Mouse (Mus musculus) heart, embryonic 15.5 days (tissue): ENCODE measurements around the gene Defb47. TPM values are rescaled to one million over a fixed set of nuclear protein-coding genes. Genes with fewer than 3 reads are reported as not detected.

ENCODE experiments used
- ATAC-seq: fragments of 200-750 bp; cut with Nextera tagmentation; replicated peaks from 2 replicates; pipeline ENCODE4 v1.8.0; 2017; ENCODE audit warnings: low read depth, moderate TSS enrichment; ENCODE audit not compliant: insufficient number of reproducible peaks, insufficient read depth, low FRiP score
- H3K27ac ChIP-seq: fragments of 300-500 bp; sonication (generic); 2 replicates; pipeline ENCODE4 v1.5.1; 2015; ENCODE audit warnings: mild to moderate bottlenecking, inconsistent platforms
- H3K27me3 ChIP-seq: fragments of 300-500 bp; sonication (generic); 2 replicates; pipeline ENCODE4 v1.6.1; 2015; ENCODE audit warnings: inconsistent platforms
- H3K36me3 ChIP-seq: fragments of 300-500 bp; sonication (generic); 2 replicates; pipeline ENCODE4 v1.6.1; 2015; ENCODE audit warnings: mild to moderate bottlenecking, inconsistent platforms
- H3K4me1 ChIP-seq: fragments of 300-500 bp; sonication (generic); replicated peaks from 2 replicates; pipeline ENCODE4 v1.6.1; 2015; ENCODE audit warnings: inconsistent platforms
- H3K4me2 ChIP-seq: fragments of 300-500 bp; sonication (generic); 2 replicates; pipeline ENCODE4 v1.6.1; 2015; ENCODE audit warnings: inconsistent platforms, mild to moderate bottlenecking, moderate library complexity
- H3K4me3 ChIP-seq: fragments of 300-500 bp; sonication (generic); 2 replicates; pipeline ENCODE4 v1.5.1; 2015; ENCODE audit warnings: mild to moderate bottlenecking, inconsistent platforms
- H3K9ac ChIP-seq: fragments of 300-500 bp; sonication (generic); 2 replicates; pipeline ENCODE4 v1.6.1; 2015; ENCODE audit warnings: mild to moderate bottlenecking, inconsistent platforms
- H3K9me3 ChIP-seq: fragments of 300-500 bp; sonication (generic); replicated peaks from 2 replicates; pipeline ENCODE4 v1.6.1; 2016; ENCODE audit warnings: inconsistent platforms
- WGBS: fragments of 180-500 bp; shearing (Covaris S2); methylation state at CpG from one replicate; pipeline ENCODE4 v1.1.7; 2015; ENCODE audit warnings: mixed read lengths; 5-methylcytosine and 5-hydroxymethylcytosine counted together
- polyA plus RNA-seq: library from polyadenylated mRNA; unstranded; fragments of >200 nt; fragmentation: Nextera tagmentation; extraction: Ambion mirVana; gene quantifications from 2 replicates; pipeline ENCODE4 v1.2.1, GENCODE M21; 2015

Defb47 gene
- polyA plus RNA-seq, 1 experiment from 2014 or later, result not detected

GRCm38 (mm10) chr14:63002588-63002987 is 4.7 kb downstream of the Defb47 start:
- Histone ChIP-seq H3K27me3 (no peaks in the 10 kb centered on the region), H3K36me3 (no peaks in the 10 kb centered on the region), H3K9me3 (no peaks in the 10 kb centered on the region), H3K27ac (peak overlapping the region; percentile 78), H3K4me2 (no peak overlapping the region), H3K4me3 (no peak overlapping the region), H3K9ac (no peak overlapping the region), H3K4me1 (peaks cover 11% of the 10 kb centered on the region; the same call in 1 of the 2 replicates)
- 42% methylated on average over 2 of the region's 2 CpGs for WGBS
- ATAC-seq, result peak; percentile 60; the same call in 1 of the 2 replicates

GRCm38 (mm10) chr14:63011471-63011870 is 13.6 kb downstream of the Defb47 start, which contains the start of gene Defb43:
Gene Defb43 (plus strand): TSS chr14:63011771.
- H3K9ac ChIP-seq, result no peak within 1 kb of the TSS
- no peaks in the 10 kb centered on the region for H3K27me3 ChIP-seq
- ATAC-seq, result no peak
- no peaks in the 10 kb centered on the region for H3K36me3 ChIP-seq
- H3K27ac ChIP-seq, result no peak within 1 kb of the TSS
- no peaks in the 10 kb centered on the region for H3K4me1 ChIP-seq
- WGBS, result 88% methylated on average over 5 of the region's 5 CpGs
- no peak within 1 kb of the TSS for H3K4me2 ChIP-seq
- H3K4me3 ChIP-seq, result no peak within 1 kb of the TSS
- no peaks in the 10 kb centered on the region for H3K9me3 ChIP-seq

GRCm38 (mm10) chr14:63013082-63013481 is 15.2 kb downstream of the Defb47 start:
- H3K27me3 ChIP-seq, result no peaks in the 10 kb centered on the region
- H3K36me3 ChIP-seq, result no peaks in the 10 kb centered on the region
- no peaks in the 10 kb centered on the region for H3K9me3 ChIP-seq
- no peak for ATAC-seq
- no peak overlapping the region for H3K4me3 ChIP-seq
- no peak overlapping the region for H3K9ac ChIP-seq
- H3K27ac ChIP-seq, result no peak overlapping the region
- WGBS, result 50% methylated on average over 4 of the region's 4 CpGs
- H3K4me2 ChIP-seq, result no peak overlapping the region
- H3K4me1 ChIP-seq, result no peaks in the 10 kb centered on the region

- no peaks in the 10 kb centered on the region for H3K4me1 ChIP-seq
- no peak overlapping the region for H3K27ac ChIP-seq
- no peak for ATAC-seq
- no peaks in the 10 kb centered on the region for H3K27me3 ChIP-seq
- no peaks in the 10 kb centered on the region for H3K36me3 ChIP-seq
- WGBS, result 57% methylated on average over 4 of the region's 4 CpGs
- no peak overlapping the region for H3K9ac ChIP-seq
- H3K9me3 ChIP-seq, result no peaks in the 10 kb centered on the region
- H3K4me3 ChIP-seq, result no peak overlapping the region
- no peak overlapping the region for H3K4me2 ChIP-seq
Observed at GRCm38 (mm10) chr14:63014667-63015066, 16.8 kb downstream of the Defb47 start.

GRCm38 (mm10) chr14:63020524-63021156 is 22.8 kb downstream of the Defb47 start:
- Histone ChIP-seq H3K27me3 (peaks cover 4% of the 10 kb centered on the region; the same call in 1 of the 2 replicates), H3K36me3 (no peaks in the 10 kb centered on the region), H3K4me1 (0 out of 2 replicates have a peak, but pooled peaks cover 2% of the 10 kb centered on the region), H3K27ac (no peak overlapping the region), H3K9me3 (no peaks in the 10 kb centered on the region), H3K4me2 (no peak overlapping the region), H3K9ac (no peak overlapping the region), H3K4me3 (no peak overlapping the region)
- ATAC-seq, result no peak
- 43% methylated on average over 6 of the region's 6 CpGs for WGBS

GRCm38 (mm10) chr14:63046691-63047090 is 48.8 kb downstream of the Defb47 start, which contains the start of gene Defb42:
Gene Defb42 (plus strand): TSS chr14:63046991.
- H3K4me1 ChIP-seq, result no peaks in the 10 kb centered on the region
- H3K27me3 ChIP-seq, result no peaks in the 10 kb centered on the region
- H3K4me2 ChIP-seq, result no peak within 1 kb of the TSS
- H3K4me3 ChIP-seq, result no peak within 1 kb of the TSS
- no peak within 1 kb of the TSS for H3K9ac ChIP-seq
- WGBS, result 77% methylated on average over 3 of the region's 3 CpGs
- no peak for ATAC-seq
- H3K9me3 ChIP-seq, result no peaks in the 10 kb centered on the region
- H3K36me3 ChIP-seq, result no peaks in the 10 kb centered on the region
- H3K27ac ChIP-seq, result no peak within 1 kb of the TSS

- no peak for ATAC-seq
Observed at GRCm38 (mm10) chr14:63049910-63050370, 52.1 kb downstream of the Defb47 start, which contains the start of gene Defb30. Gene Defb30 (minus strand): TSS chr14:63049960.

More at GRCm38 (mm10) chr14:63049910-63050370, 52.1 kb downstream of the Defb47 start, which contains the start of gene Defb30:
- H3K27ac ChIP-seq, result no peak within 1 kb of the TSS
- no peak within 1 kb of the TSS for H3K4me2 ChIP-seq
- H3K9ac ChIP-seq, result no peak within 1 kb of the TSS
- 81% methylated on average over 12 of the region's 14 CpGs for WGBS
- H3K9me3 ChIP-seq, result no peaks in the 10 kb centered on the region
- no peak within 1 kb of the TSS for H3K4me3 ChIP-seq
- H3K36me3 ChIP-seq, result no peaks in the 10 kb centered on the region
- no peaks in the 10 kb centered on the region for H3K27me3 ChIP-seq
- H3K4me1 ChIP-seq, result peaks cover 13% of the 10 kb centered on the region

Other genes with a start within 250 kb of the Defb47 start
- gene Ints6, start 236.9 kb upstream of the Defb47 start, polyA plus RNA-seq, result 12.6 and 12.8 TPM in 2 replicates
- gene Wdfy2, start 160.4 kb upstream of the Defb47 start, polyA plus RNA-seq, result 3.0 and 4.8 TPM in 2 replicates
- not detected in 2 replicates for gene Defb48, start 13.6 kb upstream of the Defb47 start, polyA plus RNA-seq
- gene Defb43, start 13.7 kb downstream of the Defb47 start, polyA plus RNA-seq, result not detected in 2 replicates
- 1.5 and 1.6 TPM in 2 replicates for gene Defb42, start 48.9 kb downstream of the Defb47 start, polyA plus RNA-seq
- not detected in 2 replicates for gene Defb30, start 51.9 kb downstream of the Defb47 start, polyA plus RNA-seq